Mouse (Mus musculus) fat pad, adult 2 months (tissue): Measurements from ENCODE around the gene Trim63.

Experiments used
- DNase-seq: peaks from one replicate; pipeline ENCODE4 v3.0.0-alpha.2; 2011; ENCODE audit warnings: low read depth, low spot score; ENCODE audit errors: extremely low read depth

Gene Trim63

DNA sequence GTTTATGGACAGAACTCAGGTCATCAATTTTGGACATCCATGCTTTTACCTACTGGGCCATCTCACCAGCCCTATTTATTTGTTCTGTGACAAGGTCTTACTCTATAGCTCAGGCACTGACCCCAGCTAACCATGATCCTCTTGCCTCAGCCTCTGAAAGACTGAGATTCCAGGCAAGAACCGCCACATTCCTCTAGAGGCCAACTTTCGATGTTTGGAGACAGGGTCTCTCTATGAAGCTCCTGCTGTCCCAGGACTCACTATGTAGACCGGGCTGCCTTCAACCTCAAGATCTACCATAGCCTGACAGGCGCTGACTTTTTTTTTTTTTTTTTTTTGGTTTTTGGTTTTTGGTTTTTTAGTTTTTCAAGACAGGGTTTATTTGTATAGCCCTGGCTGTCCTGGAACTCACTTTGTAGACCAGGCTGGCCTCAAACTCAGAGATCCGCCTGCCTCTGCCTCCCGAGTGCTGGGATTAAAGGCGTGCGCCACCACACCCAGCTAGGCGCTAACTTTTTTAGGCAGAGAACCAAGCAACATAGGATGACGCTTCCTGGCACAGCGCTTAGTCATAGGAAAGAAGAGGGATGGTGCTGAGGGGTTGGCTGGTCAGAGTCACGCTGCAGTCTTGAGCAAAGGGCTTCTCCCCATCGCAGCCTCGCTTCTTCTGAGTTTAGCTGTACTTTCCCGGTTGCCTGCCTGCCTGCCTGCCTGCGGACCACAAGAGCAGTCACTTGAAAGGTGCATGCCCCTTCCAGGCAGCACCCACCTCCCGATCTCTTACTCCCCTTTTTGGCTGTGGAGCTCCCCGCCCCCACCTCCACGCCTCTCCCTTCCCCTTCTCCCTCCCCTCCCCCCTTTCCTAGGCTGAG, 16.1 kb upstream of the Trim63 start:
- no peak for DNase-seq

DNA sequence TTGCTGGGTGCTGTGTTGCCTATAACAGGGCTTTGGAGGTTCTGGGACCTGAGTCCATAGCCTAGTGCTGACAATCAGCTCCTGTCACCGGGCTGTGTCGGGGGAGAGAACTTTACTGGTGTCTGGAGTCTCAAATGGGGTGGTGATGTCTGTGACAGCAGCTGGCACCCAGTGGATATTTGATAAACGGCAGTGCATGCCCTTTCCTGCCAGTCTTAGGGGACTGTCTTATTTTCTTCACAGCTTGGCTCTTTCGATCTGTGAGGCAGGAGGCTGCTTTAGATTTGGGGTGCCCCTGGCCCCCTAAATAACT, 15.5 kb upstream of the Trim63 start:
- no peak for DNase-seq

DNA sequence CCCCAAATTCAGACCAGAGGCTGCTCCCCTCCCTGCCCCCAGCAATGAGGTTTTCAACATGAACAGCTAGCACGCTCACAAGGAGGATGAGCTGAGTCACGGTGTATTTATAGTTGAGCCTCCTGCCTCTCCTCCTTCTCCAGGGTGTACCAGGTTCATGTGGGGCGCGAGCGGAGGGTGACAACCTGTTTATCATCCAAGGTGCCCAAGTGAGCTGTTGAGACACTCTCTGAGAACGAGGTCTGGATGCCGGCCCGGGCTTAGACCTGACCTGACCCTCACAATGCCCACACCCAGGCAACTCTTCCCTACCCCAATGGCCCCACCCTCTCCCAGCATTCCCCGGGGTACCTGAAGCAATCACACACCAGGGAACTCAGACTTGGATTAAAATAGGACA, 14.6 kb upstream of the Trim63 start:
- DNase-seq = peak; percentile 31

- DNase-seq = no peak
Observed at GRCm38 (mm10) chr4:134302084-134302483, 12.8 kb upstream of the Trim63 start.

DNA sequence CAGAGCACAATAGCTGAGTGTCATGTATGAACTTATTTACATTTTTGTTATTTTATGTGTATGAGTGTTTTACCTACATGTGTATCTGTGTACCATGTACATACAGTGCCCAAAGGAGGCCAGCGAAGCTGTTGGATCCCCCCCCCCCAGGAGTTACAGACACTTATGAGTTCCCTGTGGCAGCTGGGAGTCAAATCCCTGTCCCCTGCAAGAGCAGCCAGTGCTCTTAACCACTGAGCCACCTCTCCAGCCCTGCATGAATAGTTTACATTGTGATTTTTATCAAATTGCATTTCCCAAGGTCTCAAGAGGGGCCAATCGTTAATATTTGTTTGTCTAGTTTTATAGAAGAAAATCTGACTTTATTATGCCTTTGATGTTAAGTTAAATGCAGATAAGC, 8.0 kb upstream of the Trim63 start:
- DNase-seq = no peak

DNA sequence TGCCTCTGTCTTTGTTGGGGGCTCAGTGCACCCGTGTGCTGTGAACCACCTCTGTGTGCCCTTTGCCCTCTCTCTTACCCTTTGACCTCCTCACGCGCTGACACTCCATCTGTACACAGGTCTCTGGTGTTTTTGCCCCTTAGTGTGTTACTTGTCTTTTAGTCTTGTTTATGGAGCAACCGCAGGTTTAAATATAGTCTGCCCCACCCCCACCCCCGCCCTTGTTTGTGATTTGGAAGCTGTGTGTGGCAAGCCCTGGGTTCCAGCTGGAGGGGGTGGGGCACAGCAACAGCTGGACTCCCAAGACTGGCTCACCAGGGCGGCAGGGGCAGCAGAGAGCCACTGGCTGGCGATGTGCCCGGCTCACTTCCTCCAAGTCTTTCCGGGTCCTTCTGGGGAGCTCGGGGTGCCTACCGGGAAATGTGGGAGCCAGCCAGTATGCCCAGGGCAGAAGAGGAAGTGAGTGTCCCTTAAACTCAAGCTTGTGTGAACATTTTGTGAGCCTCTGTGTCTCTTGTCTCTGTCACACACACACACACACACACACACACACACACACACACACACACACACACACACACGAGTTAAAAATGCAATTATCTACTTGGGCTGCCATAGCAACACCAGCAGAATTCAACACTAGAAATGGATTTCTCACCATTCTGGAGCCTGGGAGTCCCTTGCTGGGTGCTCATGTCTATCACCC, 7.4 kb upstream of the Trim63 start:
- no peak for DNase-seq

DNA sequence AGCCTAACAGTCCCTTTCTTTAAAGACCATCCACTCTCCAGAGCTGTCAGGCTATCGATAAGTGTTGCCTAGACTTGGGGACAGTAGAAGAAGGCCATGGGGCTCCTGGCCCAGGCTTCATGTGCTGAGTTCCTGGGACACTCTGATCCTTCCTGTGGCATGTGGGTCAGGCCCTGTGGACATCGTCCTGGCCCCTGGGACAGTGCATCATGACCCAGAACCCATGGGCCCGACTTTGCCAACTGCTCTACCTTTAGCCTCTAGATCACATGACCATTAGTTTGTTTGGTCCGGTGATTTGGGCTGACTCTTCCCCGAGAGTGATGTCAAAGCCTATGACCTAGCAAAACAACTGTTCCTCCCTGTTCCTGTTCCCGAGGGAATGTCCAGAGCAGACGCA, 4.8 kb upstream of the Trim63 start:
- DNase-seq = no peak

- DNase-seq = no peak
Observed at GRCm38 (mm10) chr4:134310656-134311055, 4.3 kb upstream of the Trim63 start.

- DNase-seq = no peak
Observed at GRCm38 (mm10) chr4:134311784-134312183, 3.1 kb upstream of the Trim63 start.

- no peak for DNase-seq
Observed at GRCm38 (mm10) chr4:134312341-134312740, 2.6 kb upstream of the Trim63 start.

GRCm38 (mm10) chr4:134312901-134313300, 2.0 kb upstream of the Trim63 start:
- DNase-seq = no peak

DNA sequence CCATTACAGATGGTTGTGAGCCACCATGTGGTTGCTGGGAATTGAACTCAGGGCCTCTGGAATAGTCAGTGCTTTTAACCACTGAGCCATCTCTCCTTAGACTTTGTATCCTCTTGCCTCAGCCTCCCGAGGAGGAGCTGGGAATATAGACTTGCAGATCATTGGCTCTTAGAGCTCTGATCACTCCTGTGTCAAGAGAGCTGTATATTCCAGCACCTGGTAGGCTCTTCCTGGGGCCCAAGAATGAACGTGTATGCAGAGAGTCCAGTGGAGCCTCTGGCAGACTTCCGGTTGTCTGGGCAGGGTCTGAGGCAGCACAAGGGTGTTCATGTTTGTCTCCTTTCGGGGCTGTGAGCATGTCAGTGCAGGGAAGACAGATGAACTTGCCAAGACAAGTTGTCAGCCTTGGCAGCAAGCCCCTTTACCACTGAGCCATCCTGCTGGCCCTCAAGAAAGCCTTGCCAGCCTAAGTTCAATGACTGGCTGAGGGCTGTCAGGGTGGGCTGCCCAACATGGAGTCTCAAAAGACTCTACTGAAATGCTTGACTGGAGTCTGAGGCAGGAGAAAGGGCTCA, 752 bp upstream of the Trim63 start:
- no peak for DNase-seq

DNA sequence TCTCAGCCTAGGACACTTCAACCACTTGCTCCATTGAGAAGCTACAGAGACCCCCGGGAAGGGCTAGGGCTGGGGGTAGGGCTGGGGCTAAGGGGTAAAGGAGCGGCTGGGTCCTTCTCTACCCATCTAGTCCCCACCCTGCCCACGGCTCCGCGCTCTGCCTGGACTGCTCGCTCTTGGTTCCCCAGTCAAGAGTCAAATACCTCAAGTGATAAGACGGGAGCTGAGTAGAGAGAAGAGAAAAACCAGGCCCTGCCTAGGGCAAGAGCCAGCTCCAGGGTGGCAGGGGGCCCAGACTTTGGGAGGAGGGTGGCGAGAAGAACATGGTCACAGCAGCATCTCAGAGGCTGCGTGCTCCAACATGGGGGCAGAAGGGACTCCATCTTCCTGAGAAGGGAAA, 550 bp downstream of the Trim63 start:
- DNase-seq = no peak

- DNase-seq = no peak
Observed at GRCm38 (mm10) chr4:134316390-134316789, 1.5 kb downstream of the Trim63 start.

DNA sequence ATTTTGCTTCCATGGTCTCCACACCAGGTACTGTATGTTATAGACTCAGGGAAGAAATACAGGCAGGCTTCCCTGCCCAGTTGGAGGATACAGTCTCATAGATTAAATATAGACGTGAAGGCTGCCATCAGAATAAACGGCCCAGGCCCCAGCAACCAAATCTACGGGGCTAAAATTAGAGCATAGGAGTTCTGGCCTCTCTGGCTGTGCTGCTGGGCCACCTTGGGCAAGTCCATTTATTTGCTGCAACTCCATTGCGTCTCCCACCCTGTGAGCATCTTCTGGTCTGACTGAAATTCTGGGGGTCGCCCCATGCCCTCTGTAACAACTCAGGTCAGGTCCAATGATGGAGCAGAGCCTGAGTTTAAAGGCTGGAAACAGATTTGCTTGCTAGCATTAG, 4.2 kb downstream of the Trim63 start:
- no peak for DNase-seq

DNA sequence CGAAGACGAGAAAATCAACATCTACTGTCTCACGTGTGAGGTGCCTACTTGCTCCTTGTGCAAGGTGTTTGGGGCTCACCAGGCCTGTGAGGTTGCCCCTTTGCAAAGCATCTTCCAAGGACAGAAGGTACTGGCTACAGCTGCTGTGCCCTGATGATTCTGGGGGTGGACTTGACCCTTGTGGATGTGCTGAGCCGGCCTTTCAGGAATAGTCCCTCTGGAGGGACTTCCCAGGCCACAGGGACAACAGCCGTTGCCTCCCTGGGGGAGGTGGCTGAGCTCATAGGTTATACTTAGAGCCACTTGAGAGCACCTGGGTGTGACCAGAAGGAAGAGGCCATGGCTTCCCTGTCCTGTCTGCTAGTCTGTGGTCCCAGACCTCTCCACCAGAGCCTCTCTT, 4.8 kb downstream of the Trim63 start:
- DNase-seq = no peak

- DNase-seq = no peak
Observed at GRCm38 (mm10) chr4:134321524-134321923, 6.6 kb downstream of the Trim63 start.

GRCm38 (mm10) chr4:134324655-134325054, 9.7 kb downstream of the Trim63 start:
- no peak for DNase-seq

- DNase-seq = no peak
Observed at GRCm38 (mm10) chr4:134326859-134327530, 12.1 kb downstream of the Trim63 start.

DNA sequence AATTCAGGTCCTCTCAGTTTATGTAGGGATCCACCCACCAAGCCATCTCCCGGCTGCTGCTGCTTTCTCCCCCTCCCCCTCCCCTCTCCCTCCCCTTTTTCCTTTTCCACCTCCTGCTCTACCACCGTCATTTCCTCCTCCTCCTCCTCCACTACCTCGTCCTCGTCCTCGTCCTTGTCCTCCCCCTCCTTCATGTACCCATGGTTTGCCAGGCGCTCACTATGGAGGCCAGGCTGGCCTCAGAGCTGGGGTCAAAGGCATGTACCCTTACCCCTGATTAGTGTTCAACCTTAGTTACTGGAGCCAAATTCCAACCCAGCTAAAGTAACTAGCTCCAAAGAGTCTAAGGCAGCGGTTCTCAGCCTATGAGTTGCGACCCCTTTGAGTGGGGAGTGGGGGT, 13.2 kb downstream of the Trim63 start:
- DNase-seq = no peak

GRCm38 (mm10) chr4:134328832-134329231, 13.9 kb downstream of the Trim63 start:
- DNase-seq = no peak

- DNase-seq = no peak
Observed at GRCm38 (mm10) chr4:134330281-134330680, 15.4 kb downstream of the Trim63 start.
